Mouse (Mus musculus) duodenum, adult 2 months (tissue): Measurements from ENCODE around the gene Mterf4. TPM values are rescaled to one million over a fixed set of nuclear protein-coding genes. Genes with fewer than 3 reads are reported as not detected.

Experiments used
- polyA plus RNA-seq: library from polyadenylated mRNA; depleted of rRNA; stranded (reverse); fragments of >200 nt; gene quantifications from 2 replicates; pipeline ENCODE4 v1.2.3, GENCODE M21; 2012; ENCODE audit warnings: low replicate concordance; rRNA removed

Mterf4 gene
- polyA plus RNA-seq = 3.2 and 3.9 TPM in 2 replicates

GRCm38 (mm10) chr1:93305581-93306337 is at the start of gene Mterf4:
TSS of gene Mterf4 (minus strand) at chr1:93305915.

GRCm38 (mm10) chr1:93342648-93343503 is 37.2 kb upstream of the Mterf4 start, which contains the start of the genes Ppp1r7 and Pask:
TSS of gene Ppp1r7 (plus strand) at chr1:93342854.
TSS of gene Pask (minus strand) at chr1:93343482.

Other genes with a start within 250 kb of the Mterf4 start
- 1.1 and 2.4 TPM in 2 replicates for gene Kif1a, start 204.0 kb downstream of the Mterf4 start, polyA plus RNA-seq
- 0.58 and 0.62 TPM in 2 replicates for gene Agxt, start 170.7 kb downstream of the Mterf4 start, polyA plus RNA-seq
- gene 2310007B03Rik, start 145.0 kb downstream of the Mterf4 start, polyA plus RNA-seq = 6.1 and 11.4 TPM in 2 replicates
- gene Crocc2, start 137.2 kb downstream of the Mterf4 start, polyA plus RNA-seq = 0.02 TPM in 1 of 2 replicates, not detected in the other
- 0.84 and 3.6 TPM in 2 replicates for gene Sned1, start 70.1 kb downstream of the Mterf4 start, polyA plus RNA-seq
- gene Ppp1r7, start 36.9 kb upstream of the Mterf4 start, polyA plus RNA-seq = 1.3 and 1.8 TPM in 2 replicates
- 1.0 and 1.5 TPM in 2 replicates for gene Pask, start 37.6 kb upstream of the Mterf4 start, polyA plus RNA-seq
- gene Ano7, start 68.0 kb upstream of the Mterf4 start, polyA plus RNA-seq = 27.6 and 41.6 TPM in 2 replicates
- 41.9 and 50.4 TPM in 2 replicates for gene Hdlbp, start 172.9 kb upstream of the Mterf4 start, polyA plus RNA-seq
- gene Farp2, start 206.2 kb upstream of the Mterf4 start, polyA plus RNA-seq = 6.7 and 7.4 TPM in 2 replicates